Mouse (Mus musculus): ENCODE data around the gene Hsf2bp. TPM values are rescaled to one million over a fixed set of nuclear protein-coding genes. Genes with fewer than 3 reads are reported as not detected.

The Hsf2bp gene
- total RNA-seq, 2 experiments from 2014 or later, result 0.46 to 1.3 TPM

GRCm38 (mm10) chr17:31982326-31983190, 53.6 kb downstream of the Hsf2bp start:
- DNase-seq, result no peak

GRCm38 (mm10) chr17:31979888-31980287, 56.3 kb downstream of the Hsf2bp start:
- no peak for DNase-seq

- DNase-seq, result no peak
Measured at GRCm38 (mm10) chr17:31977131-31977530, 59.0 kb downstream of the Hsf2bp start.

- DNase-seq, result no peak
Measured at GRCm38 (mm10) chr17:31976501-31976900, 59.6 kb downstream of the Hsf2bp start.

GRCm38 (mm10) chr17:31974694-31975093, 61.5 kb downstream of the Hsf2bp start:
- DNase-seq, result no peak

GRCm38 (mm10) chr17:31973664-31974230, 62.4 kb downstream of the Hsf2bp start:
- no peak for DNase-seq

- no peak for DNase-seq
Measured at GRCm38 (mm10) chr17:31970890-31971289, 65.3 kb downstream of the Hsf2bp start.

GRCm38 (mm10) chr17:31968801-31969200, 67.3 kb downstream of the Hsf2bp start:
- no peak for DNase-seq

GRCm38 (mm10) chr17:31967311-31967710, 68.8 kb downstream of the Hsf2bp start:
- no peak for DNase-seq

GRCm38 (mm10) chr17:31966566-31966965, 69.6 kb downstream of the Hsf2bp start:
- no peak for DNase-seq

GRCm38 (mm10) chr17:31965623-31966022, 70.5 kb downstream of the Hsf2bp start:
- no peak for DNase-seq

GRCm38 (mm10) chr17:31962930-31963329, 73.2 kb downstream of the Hsf2bp start:
- no peak for DNase-seq

GRCm38 (mm10) chr17:31962281-31962680, 73.9 kb downstream of the Hsf2bp start:
- peak in 1 of 2 experiments; percentile 23 for DNase-seq

- no peak for DNase-seq
Measured at GRCm38 (mm10) chr17:31954551-31955140, 81.5 kb downstream of the Hsf2bp start.

GRCm38 (mm10) chr17:31949076-31949475, 87.1 kb downstream of the Hsf2bp start:
- DNase-seq, result no peak

- no peak for DNase-seq
Measured at GRCm38 (mm10) chr17:31946436-31946835, 89.7 kb downstream of the Hsf2bp start.

- peak in 1 of 2 experiments; percentile 31 for DNase-seq
Measured at GRCm38 (mm10) chr17:31943881-31944539, 92.1 kb downstream of the Hsf2bp start.

GRCm38 (mm10) chr17:31941616-31942015, 94.5 kb downstream of the Hsf2bp start:
- no peak for DNase-seq

- DNase-seq, result no peak
Measured at GRCm38 (mm10) chr17:31940607-31941006, 95.5 kb downstream of the Hsf2bp start.

GRCm38 (mm10) chr17:31939292-31940060, 96.7 kb downstream of the Hsf2bp start:
- peak in 1 of 2 experiments; percentile 37 for DNase-seq

- DNase-seq, result peak in 1 of 2 experiments; percentile 20
Measured at GRCm38 (mm10) chr17:31938539-31939260, 97.4 kb downstream of the Hsf2bp start.

Data from adrenal gland, postnatal 36 days (tissue).